Mouse (Mus musculus): ENCODE data around the gene Chek2.

GRCm38 (mm10) chr5:110873160-110873559 lies 33.4 kb downstream of the Chek2 start:
- TF ChIP-seq NELFE (IDR thresholded peaks at IDR 0.05; ENCODE audit: low read depth, low read length) (no peak), ZC3H11A (IDR thresholded peaks at IDR 0.05; ENCODE audit: low read depth, low read length) (no peak), TCF12 (IDR thresholded peaks at IDR 0.05; ENCODE audit: low read depth, low read length) (no peak), BHLHE40 (IDR thresholded peaks at IDR 0.05; ENCODE audit: low read depth, low read length) (no peak), ZNF384 (IDR thresholded peaks at IDR 0.05; ENCODE audit: low read depth, low read length) (no peak), POLR2AphosphoS2 (IDR thresholded peaks at IDR 0.05; ENCODE audit: low read depth, low read length) (no peak), RCOR1 (conservative IDR thresholded peaks at IDR 0.05; ENCODE audit: low read depth, low read length) (no peak), SIN3A (IDR thresholded peaks at IDR 0.05; ENCODE audit: low read length) (no peak), E2F4 (IDR thresholded peaks at IDR 0.05; ENCODE audit: insufficient replicate concordance, low read depth, low read length) (no peak), POLR2A (IDR thresholded peaks at IDR 0.05; ENCODE audit: low read depth, low read length) (no peak), TBP (conservative IDR thresholded peaks at IDR 0.05; ENCODE audit: low read depth, low read length) (no peak), CTCF (conservative IDR thresholded peaks at IDR 0.05 in 1 of 2, IDR thresholded peaks at IDR 0.05 in 1 of 2; ENCODE audit: low read depth in 2 of 2, low read length in 2 of 2) (no peak), ETS1 (conservative IDR thresholded peaks at IDR 0.05; ENCODE audit: low read depth, low read length) (no peak)

All from CH12.LX (cell line).